Mouse (Mus musculus) heart, adult 2 months (tissue): ENCODE data around the gene Adipor1. TPM values are rescaled to one million over a fixed set of nuclear protein-coding genes. Genes with fewer than 3 reads are reported as not detected.

Experiments
- DNase-seq, 2 experiments: peaks; one replicate each; pipeline ENCODE4 v3.0.0; 2021
- H3K27ac ChIP-seq: fragments of 200-600 bp; 2 replicates; pipeline ENCODE4 v1.8.1; 2022
- H3K27me3 ChIP-seq: fragments of 200-500 bp; 2 replicates; pipeline ENCODE4 v1.6.1; 2012; ENCODE audit warnings: mild to moderate bottlenecking, low read length, inconsistent platforms, mixed read lengths; ENCODE audit not compliant: control insufficient read depth, insufficient read depth
- H3K36me3 ChIP-seq: fragments of 200-500 bp; 2 replicates; pipeline ENCODE4 v1.6.1; 2012; ENCODE audit warnings: low read length, inconsistent platforms; ENCODE audit not compliant: control insufficient read depth, insufficient read depth
- H3K4me1 ChIP-seq: fragments of 200-500 bp; 2 replicates; pipeline ENCODE4 v1.6.1; 2011; ENCODE audit warnings: low read length; ENCODE audit not compliant: control insufficient read depth, insufficient read depth
- H3K4me3 ChIP-seq: fragments of 200-600 bp; 2 replicates; pipeline ENCODE4 v1.8.1; 2022
- H3K79me2 ChIP-seq: fragments of 200-500 bp; replicated peaks from 2 replicates; pipeline ENCODE4 v1.6.1; 2012; ENCODE audit warnings: mild to moderate bottlenecking, inconsistent platforms, low read length, moderate library complexity, mixed read lengths; ENCODE audit not compliant: control insufficient read depth, insufficient read depth
- H3K9ac ChIP-seq: fragments of 200-500 bp; 2 replicates; pipeline ENCODE4 v1.6.1; 2012; ENCODE audit warnings: low read depth, mild to moderate bottlenecking, control low read depth, inconsistent platforms, low read length, mixed read lengths
- CTCF ChIP-seq: fragments of 200-600 bp; IDR thresholded peaks from 2 replicates; pipeline ENCODE4 v1.8.1; 2022; ENCODE audit warnings: antibody characterized with exemption, mild to moderate bottlenecking, moderate library complexity
- EP300 ChIP-seq: fragments of 200-500 bp; IDR thresholded peaks from 2 replicates; pipeline ENCODE4 v1.6.1; 2011; ENCODE audit warnings: low read depth, low read length, control low read depth; ENCODE audit not compliant: insufficient read depth
- POLR2A ChIP-seq: fragments of 200-500 bp; IDR thresholded peaks from 2 replicates; pipeline ENCODE4 v1.6.1; 2011; ENCODE audit warnings: mild to moderate bottlenecking, low read depth, low read length, control low read depth; ENCODE audit not compliant: insufficient read depth
- WGBS: fragments of 180-500 bp; shearing (Covaris S2); methylation state at CpG from one replicate; pipeline ENCODE4 v1.1.7; 2018; 5-methylcytosine and 5-hydroxymethylcytosine counted together
- intact Hi-C: fragments of 180-260 bp; cut with DNase I; formaldehyde crosslinking; loops from one replicate; pipeline ENCODE4 v1.15.1; 2025
- polyA plus RNA-seq: library from polyadenylated mRNA; depleted of rRNA; stranded (reverse); fragments of >200 nt; gene quantifications from 2 replicates; pipeline ENCODE4 v1.2.3, GENCODE M21; 2012
- total RNA-seq, 2 experiments: library from RNA; stranded (reverse); gene quantifications; 2 replicates each; pipeline ENCODE4 v1.2.3; 2021

The Adipor1 gene
- total and polyA plus RNA-seq, 3 experiments = 140 to 148 (median 140) TPM

DNA sequence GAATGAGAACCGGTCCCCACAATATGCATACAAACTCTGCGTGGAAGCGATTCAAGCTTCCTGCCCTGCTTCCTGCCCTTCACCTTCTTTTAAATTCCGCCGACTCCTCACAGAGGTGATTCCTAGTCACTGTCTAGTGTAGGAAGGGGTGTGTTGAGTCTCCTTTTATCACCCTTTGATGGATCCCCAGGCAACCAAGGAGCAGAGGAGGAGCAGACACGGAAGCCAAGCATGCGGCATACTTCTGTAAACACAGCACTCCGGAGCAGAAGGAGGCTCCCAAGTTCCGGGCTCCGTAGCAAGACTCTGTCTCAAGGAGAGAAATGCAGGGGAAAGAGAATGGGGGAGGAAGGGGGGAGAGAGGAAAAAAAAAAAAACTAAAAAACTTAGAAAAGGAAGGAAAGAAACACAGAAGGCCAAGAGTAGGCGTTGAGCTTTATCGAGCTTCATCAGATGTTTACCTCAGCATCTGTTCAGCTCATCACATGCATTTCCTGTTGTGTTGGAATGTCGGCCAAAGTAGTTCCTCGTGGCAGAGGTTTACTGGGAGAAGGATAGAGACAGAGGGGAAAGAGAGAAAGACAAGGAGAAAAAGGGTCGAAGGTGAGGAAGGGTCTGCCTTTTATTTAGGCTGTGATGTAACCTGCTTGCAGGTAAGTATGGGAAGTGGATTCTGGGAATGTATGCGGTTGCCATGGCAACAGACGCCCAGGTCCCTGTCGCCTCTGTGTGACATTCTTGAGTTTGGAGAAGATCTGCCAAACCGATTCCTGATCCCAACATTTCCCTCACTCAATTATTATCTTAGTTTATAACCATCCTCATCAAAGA lies 33.2 kb upstream of the Adipor1 start:
- TF ChIP-seq EP300 (0 out of 2 replicates have a peak, but pooled peaks have one; percentile 28), CTCF (no peak)
- H3K9ac ChIP-seq = peak overlapping the region; percentile 28; the same call in 1 of the 2 replicates
- H3K79me2 ChIP-seq = no peaks in the 10 kb centered on the region
- peak overlapping the region; percentile 67 for H3K27ac ChIP-seq
- no peaks in the 10 kb centered on the region for H3K27me3 ChIP-seq
- no peaks in the 10 kb centered on the region for H3K36me3 ChIP-seq
- peak; percentile 31 to 35 for DNase-seq
- H3K4me1 ChIP-seq = peaks cover 11% of the 10 kb centered on the region
- intact Hi-C loops = loop anchor here (2.0 to 5.0 kb wide), 2 partner anchors 19 to 35 kb away; partner anchors contain the start of gene Adipor1
- 4% methylated on average over 19 of the region's 19 CpGs for WGBS
- peak overlapping the region; percentile 20; the same call in 1 of the 2 replicates for H3K4me3 ChIP-seq

DNA sequence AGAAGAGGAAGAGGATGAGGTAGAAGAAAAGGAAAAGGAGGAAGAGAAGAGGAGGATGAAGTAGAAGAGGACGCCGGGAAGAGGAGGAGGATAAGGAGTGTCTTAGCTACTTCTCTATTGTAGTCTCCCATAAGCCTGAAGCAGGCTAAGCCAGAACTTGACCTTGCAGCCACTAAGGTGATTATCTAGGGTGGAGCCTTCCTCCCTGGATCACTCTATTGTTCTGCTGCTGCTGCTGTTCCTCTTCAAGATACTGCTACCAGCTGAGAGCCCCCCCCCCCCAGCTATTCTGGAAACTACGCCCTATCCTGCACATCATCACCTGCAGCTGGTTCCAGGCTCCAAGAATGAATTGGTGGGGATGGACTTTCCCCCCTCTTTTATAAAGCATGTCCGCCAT lies 30.6 kb upstream of the Adipor1 start:
- peak in 1 of 2 experiments; percentile 32 for DNase-seq
- Histone ChIP-seq H3K27me3 (no peaks in the 10 kb centered on the region), H3K27ac (peak overlapping the region; percentile 65), H3K9ac (no peak overlapping the region), H3K79me2 (no peaks in the 10 kb centered on the region), H3K4me1 (peaks cover 11% of the 10 kb centered on the region), H3K4me3 (no peak overlapping the region), H3K36me3 (no peaks in the 10 kb centered on the region)
- WGBS = 49% methylated on average over 4 of the region's 4 CpGs
- TF ChIP-seq POLR2A = no peak
- TF ChIP-seq EP300 = no peak
- no peak for TF ChIP-seq CTCF
- intact Hi-C loops = loop anchor here (5.0 kb wide), 1 partner anchor 33 kb away; the partner anchor contains the start of gene Adipor1

DNA sequence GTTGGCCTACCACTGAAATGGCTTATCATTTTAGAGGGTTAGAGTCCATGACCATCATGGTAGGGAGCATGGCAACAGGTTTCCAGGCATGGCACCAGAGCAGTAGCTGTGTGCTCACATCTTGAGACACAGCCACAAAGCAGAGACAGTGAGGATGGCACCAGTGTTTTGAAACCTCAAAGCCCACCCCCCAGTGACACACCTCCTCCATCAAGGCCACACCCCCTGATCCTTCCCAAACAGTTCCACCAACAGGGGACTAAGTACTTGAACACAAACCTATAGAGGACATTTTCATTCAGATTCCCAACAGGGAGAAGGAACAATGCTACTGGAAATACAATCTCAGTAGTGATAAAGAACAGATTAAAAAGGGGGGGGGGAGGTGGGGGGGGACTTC lies 30.0 kb upstream of the Adipor1 start:
- DNase-seq = no peak
- no peak overlapping the region for H3K4me3 ChIP-seq
- peak overlapping the region; percentile 61 for H3K27ac ChIP-seq
- intact Hi-C loops = no loop called here
- H3K4me1 ChIP-seq = peaks cover 11% of the 10 kb centered on the region
- no peaks in the 10 kb centered on the region for H3K27me3 ChIP-seq
- no peak overlapping the region for H3K9ac ChIP-seq
- no peak for TF ChIP-seq CTCF
- TF ChIP-seq EP300 = no peak
- TF ChIP-seq POLR2A = no peak
- no peaks in the 10 kb centered on the region for H3K79me2 ChIP-seq
- H3K36me3 ChIP-seq = no peaks in the 10 kb centered on the region

DNA sequence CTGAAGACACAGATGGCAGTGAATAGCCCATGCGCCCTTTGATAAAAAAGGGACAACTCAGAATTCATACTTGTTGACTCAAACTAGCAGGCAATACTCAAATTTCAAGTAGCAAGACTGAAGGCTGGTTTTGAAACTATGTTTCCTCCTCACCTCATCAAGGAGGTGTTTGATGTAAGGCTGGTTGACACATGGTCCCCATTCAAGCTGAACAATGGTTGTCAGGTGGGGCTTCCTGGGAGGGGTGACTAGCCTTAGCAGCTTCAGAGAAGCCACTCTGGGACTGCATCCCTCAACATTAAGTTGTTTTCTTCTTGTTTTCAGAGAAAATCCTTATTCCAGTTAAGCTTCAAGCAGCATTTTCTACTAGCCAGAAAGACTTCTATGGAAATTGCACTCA lies 29.5 kb upstream of the Adipor1 start, which contains the start of gene 4933406M09Rik:
Gene 4933406M09Rik (plus strand): TSS at position 275 of the 400 bp plus-strand sequence.
- intact Hi-C loops = no loop called here
- no peaks in the 10 kb centered on the region for H3K79me2 ChIP-seq
- peaks cover 11% of the 10 kb centered on the region for H3K4me1 ChIP-seq
- 97% methylated on average over 1 of the region's 1 CpGs for WGBS
- no peaks in the 10 kb centered on the region for H3K27me3 ChIP-seq
- no peaks in the 10 kb centered on the region for H3K36me3 ChIP-seq
- TF ChIP-seq EP300 (no peak), POLR2A (no peak), CTCF (no peak)
- H3K27ac ChIP-seq = peak within 1 kb of the TSS; percentile 61
- H3K4me3 ChIP-seq = no peak within 1 kb of the TSS
- H3K9ac ChIP-seq = no peak within 1 kb of the TSS
- no peak for DNase-seq

DNA sequence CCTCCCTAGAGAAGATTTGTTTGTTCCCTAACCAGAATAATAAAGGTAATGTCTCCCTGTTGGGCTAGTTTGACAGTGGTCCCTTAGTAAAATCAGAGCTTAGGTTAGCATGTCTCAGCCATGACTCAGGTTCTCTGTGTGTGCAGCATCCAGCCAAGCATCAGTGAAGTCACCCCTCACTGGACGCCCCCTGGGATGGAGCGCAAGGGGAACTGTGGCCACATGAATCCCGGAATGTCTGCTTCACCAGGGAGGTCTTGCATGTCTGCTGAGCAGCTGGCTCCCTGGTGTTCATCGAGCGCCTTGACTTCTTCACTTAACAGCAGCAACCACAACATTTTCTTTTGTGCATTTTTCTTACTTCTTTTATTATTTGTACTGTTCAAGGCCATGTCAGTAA lies 21.4 kb upstream of the Adipor1 start:
- WGBS = 55% methylated on average over 5 of the region's 5 CpGs
- no peak overlapping the region for H3K9ac ChIP-seq
- H3K79me2 ChIP-seq = no peaks in the 10 kb centered on the region
- no peak overlapping the region for H3K4me3 ChIP-seq
- no peak overlapping the region for H3K27ac ChIP-seq
- H3K4me1 ChIP-seq = no peaks in the 10 kb centered on the region
- TF ChIP-seq CTCF (no peak), POLR2A (no peak), EP300 (no peak)
- no peaks in the 10 kb centered on the region for H3K27me3 ChIP-seq
- intact Hi-C loops = no loop called here
- H3K36me3 ChIP-seq = no peaks in the 10 kb centered on the region
- DNase-seq = no peak

DNA sequence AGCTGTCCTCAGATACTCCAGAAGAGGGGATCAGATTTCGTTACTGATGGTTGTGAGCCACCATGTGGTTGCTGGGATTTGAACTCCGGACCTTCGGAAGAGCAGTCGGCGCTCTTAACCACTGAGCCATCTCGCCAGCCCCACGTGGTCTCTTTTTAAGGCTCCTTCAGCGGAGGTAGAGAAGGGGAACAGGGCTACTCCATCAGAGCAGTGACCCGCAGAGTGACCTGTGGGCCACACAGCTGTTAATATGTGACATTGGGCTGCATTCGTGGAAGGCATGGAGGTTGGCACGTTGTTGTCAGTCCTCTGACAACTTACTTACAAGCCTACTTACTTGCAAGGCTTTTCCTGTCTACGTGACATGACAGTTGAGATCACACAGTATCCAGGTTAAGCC lies 17.0 kb upstream of the Adipor1 start:
- Histone ChIP-seq H3K36me3 (no peaks in the 10 kb centered on the region), H3K4me3 (no peak overlapping the region), H3K27me3 (no peaks in the 10 kb centered on the region), H3K9ac (no peak overlapping the region), H3K79me2 (no peaks in the 10 kb centered on the region), H3K27ac (no peak overlapping the region), H3K4me1 (no peaks in the 10 kb centered on the region)
- intact Hi-C loops = no loop called here
- 93% methylated on average over 12 of the region's 12 CpGs for WGBS
- no peak for DNase-seq
- TF ChIP-seq CTCF = no peak
- no peak for TF ChIP-seq EP300
- TF ChIP-seq POLR2A = no peak
